Mouse (Mus musculus): ENCODE data around the gene Col25a1.

- no peak for TF ChIP-seq CTCF (IDR thresholded peaks at IDR 0.05; ENCODE audit: extremely low read depth, insufficient read length, insufficient replicate concordance, low read depth, low read length)
- no peak for TF ChIP-seq POLR2A (IDR thresholded peaks at IDR 0.05; ENCODE audit: low read depth, low read length)
Measured at GRCm38 (mm10) chr3:130083312-130083711, 48.0 kb upstream of the Col25a1 start.
